Mouse (Mus musculus) retina, postnatal 7 days (tissue): ENCODE measurements around the gene Dlg1.

Experiments used
- DNase-seq: peaks from one replicate; pipeline ENCODE4 v3.0.0-alpha.2; 2012; ENCODE audit warnings: low read depth, low spot score

Dlg1 gene

DNA sequence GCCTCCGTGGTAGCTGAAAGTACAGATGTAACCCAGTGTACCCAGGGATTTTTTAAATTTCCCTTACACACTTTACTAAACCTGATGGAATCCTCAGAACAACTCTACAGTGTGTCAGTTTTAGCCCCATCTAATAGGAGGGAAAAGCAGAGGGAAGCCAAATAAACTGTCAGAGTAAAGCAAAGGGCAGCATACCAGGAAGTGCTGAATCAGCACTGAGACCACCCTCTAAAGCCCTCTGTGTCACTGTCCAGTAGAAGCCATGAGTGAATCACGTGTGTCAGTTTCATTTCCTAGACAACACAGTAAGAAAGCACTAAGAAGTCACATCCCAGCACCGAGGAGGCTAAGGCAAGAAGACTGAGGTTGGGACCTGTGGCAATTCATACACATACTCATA is 174.1 kb downstream of the Dlg1 start:
- DNase-seq: no peak

DNA sequence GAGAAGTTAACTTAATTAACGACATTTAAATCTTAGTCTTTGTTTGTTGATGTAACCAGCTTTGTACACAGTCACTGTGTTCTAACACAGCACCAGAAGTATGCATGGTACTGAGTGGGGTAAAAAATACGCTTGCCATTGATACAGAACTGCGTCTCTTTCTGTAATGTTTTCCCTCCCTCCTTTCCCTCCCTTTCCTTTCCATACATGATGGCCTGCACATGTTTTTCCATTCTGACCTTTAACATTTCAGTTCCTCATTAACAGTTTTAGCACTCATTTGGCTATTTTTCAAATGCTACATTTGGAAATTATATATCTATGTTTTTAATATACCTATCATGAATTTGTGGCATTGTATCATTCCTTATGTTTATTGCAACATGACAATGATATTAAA is 181.0 kb downstream of the Dlg1 start:
- DNase-seq: no peak

DNA sequence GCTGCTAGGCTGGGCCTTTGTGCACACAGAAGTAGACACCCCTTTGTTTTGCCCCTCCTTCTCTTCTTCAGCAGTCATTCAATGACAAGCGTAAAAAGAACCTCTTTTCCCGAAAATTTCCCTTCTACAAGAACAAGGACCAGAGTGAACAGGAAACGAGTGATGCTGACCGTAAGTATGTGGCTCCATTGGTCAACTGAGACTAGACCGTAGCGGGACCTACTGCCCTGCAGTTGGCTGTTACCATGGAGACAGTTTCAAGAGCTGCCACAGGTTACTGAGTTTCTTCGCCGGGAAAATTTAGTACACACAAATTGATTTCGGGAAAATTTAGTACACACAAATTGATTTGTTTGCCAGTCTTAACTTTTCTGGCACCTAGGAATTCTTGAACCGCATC is 183.5 kb downstream of the Dlg1 start:
- no peak for DNase-seq

DNA sequence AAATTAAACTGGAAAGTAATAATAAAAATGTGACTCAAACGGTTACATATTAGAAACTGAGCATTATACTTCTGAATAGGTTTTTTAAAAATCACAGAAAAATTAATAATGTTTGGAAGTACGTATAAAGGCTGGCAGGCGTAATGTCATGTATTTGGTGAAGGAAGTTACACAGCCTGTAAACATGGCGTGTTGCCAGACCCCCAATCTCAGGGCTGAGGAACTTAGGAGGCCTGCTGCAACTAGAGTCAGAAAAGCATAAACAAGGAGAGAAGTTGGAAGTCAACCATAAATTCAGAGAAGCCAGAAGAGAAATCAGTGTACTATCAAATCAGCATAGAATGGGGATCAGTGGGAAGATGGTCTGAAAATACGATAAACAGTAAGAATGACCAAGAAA is 200.7 kb downstream of the Dlg1 start:
- DNase-seq: no peak

DNA sequence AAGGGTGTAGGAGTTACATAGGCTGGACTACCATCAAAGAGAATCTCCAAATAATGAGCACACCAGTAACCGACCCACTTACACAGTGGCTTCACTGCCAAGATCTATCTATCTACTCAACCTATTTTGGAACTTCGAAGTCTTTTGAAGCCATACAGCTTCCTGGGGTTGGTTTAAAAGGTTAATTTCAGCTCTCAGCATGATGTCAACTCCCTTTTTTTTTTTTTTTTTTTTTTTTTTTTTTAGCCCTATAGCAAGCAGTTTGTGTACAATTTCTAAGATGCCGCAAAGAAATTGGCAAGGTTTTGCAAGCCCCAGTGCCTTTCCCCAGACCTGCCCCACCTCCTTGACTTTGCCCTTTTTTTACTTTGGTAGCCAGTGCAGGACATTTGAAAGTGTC is 202.0 kb downstream of the Dlg1 start:
- DNase-seq: no peak

- no peak for DNase-seq
Observed at GRCm38 (mm10) chr16:31866911-31867310, 203.7 kb downstream of the Dlg1 start.

- no peak for DNase-seq
Observed at GRCm38 (mm10) chr16:31867736-31868135, 204.5 kb downstream of the Dlg1 start.

DNA sequence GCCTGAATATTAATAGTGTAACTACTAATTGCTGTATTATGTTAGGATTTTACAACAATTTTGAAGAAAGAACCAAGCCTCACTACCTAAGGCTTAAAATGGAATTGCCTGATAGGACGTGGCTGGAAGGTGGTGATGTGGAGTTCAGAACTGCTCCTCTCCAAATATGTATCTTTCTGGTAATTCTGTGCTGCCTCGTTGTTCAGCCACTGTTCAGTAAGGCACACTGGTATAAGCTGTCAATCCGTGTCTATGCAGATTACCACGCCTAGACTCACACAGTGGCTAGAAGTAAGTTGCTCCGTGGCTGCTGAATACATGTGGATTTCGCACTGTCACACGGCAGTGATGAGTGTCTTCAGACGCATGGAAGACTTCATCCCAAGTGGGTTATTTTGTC is 210.5 kb downstream of the Dlg1 start:
- DNase-seq: no peak

- DNase-seq: no peak
Observed at GRCm38 (mm10) chr16:31875391-31875790, 212.1 kb downstream of the Dlg1 start.

DNA sequence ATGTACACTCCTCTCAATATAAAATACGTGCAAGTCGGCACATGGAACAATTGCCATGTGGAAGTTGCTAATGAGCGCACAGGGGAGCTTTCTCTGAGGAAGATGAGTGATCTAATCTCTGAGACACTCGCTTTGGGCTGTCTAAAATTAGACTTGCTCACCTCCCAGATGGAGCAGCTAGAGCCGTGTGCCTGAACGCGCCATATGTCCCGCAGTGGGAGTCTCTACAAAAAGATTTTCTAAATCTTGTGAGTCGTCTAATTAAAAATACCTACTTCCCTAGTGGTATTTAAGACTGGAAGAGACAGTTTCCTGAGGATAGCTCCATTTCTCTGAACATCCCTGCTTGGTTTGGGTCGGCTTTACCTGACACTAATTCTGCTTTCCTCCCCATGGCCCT is 213.1 kb downstream of the Dlg1 start:
- DNase-seq: no peak

DNA sequence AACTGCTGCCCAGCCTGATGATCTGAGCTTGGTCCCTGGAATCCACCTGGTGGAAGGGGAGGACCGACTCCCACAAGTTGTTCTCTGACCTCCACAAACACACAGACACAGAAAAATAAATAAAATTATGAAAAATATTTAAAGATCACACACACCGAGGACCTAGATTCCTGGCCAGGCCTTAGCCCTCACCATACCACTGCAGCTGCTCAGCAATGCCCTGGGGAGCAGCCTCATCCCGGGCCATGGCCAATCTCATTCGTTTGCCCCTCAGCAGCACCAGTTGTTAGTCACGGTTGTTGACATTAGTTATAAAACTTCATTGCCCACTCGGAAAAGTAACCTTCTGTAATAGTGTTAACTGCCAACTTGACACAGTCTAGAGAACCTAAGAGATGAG is 214.8 kb downstream of the Dlg1 start:
- no peak for DNase-seq

DNA sequence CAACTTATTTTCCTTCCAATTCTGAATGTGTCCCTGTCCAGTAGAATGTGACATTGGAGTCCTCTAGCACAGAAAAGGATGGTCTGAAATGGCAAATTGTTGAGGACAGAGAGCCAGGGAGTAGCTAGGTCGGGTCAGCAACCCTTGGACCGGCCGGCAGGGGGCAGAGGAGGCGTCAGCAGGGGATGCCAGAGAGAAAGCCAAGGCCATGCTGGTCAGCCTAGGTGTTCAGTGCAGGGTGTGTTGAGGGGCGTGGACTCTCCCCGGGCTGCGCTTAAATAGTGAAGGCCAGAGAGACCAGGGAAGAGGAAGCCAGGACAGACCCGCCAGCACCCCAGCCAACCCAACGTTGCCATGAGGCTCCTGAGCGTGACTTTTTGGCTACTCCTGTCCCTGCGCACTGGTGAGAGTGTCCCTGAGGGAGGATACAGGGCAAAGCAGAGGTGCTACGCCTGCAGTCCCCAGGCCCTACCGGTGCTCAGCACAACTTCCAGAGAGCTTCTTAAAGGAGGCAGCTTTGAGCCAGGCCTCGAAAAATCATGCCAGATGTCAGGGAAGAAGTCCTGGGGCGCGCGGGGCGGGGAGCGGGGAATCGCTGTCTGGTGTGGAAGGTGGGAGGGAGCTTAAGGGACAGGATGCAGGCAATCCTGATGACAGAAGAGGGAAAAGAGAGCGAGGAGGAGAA is 215.5 kb downstream of the Dlg1 start, which contains the start of gene Meltf:
Meltf (plus strand) TSS at position 238 of the 685 bp plus-strand sequence.
- peak; percentile 51 for DNase-seq

DNA sequence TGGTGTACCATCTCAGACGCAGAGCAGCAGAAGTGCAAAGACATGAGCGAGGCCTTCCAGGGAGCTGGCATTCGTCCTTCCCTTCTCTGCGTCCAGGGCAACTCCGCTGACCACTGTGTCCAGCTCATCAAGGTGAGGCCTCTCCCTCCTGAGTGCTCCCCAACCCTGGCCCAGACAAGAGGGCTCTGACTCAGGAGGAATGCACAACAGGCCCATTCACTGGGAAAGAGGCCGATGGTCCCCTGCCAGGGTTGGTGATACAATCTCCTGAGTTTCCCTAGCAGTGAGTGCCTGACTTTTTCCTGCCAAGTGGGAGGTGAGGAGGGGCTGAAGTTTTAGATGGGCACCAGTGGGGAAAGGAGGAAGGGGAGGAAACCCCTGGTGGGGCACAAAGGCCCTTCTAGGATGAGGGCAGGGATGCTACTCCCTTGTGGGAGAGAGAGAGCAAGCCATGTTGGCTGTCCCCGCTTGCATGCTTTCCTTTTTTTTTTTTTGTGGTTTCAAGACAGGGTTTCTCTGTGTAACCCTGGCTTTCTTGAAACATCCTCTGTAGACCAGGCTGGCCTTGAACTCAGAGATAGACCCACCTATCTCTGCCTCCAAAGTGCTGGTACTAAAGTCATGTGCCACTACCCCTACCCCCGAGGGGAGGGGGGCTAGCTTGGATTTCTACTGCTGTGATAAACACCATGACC is 217.1 kb downstream of the Dlg1 start:
- DNase-seq: no peak

DNA sequence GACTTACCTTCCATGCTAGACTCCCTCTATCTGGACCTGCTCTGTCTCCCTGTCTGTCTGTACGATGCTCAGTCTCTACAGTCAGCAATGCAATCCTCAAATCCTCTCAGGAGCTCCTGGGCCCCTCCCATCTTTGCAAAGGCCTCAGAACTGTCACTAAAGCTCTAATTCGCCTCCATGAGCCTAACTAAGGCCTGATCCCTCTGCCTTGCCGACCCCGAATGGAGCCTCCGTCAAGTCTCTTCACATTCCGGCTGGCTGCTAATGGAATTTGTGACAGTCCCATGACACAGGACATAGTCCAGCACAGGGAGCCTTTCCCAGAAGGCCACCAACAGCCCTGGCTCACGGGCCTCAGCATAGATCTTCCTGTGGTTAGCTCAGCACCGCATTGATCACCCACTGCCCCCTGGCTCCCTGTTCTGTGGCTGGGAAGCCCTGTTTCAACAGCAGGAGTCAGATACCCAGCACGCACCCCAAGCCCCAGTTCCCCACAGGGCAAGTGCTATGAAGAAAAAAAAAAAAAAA is 219.2 kb downstream of the Dlg1 start:
- DNase-seq: no peak

GRCm38 (mm10) chr16:31883302-31883701 is 220.1 kb downstream of the Dlg1 start:
- DNase-seq: no peak

DNA sequence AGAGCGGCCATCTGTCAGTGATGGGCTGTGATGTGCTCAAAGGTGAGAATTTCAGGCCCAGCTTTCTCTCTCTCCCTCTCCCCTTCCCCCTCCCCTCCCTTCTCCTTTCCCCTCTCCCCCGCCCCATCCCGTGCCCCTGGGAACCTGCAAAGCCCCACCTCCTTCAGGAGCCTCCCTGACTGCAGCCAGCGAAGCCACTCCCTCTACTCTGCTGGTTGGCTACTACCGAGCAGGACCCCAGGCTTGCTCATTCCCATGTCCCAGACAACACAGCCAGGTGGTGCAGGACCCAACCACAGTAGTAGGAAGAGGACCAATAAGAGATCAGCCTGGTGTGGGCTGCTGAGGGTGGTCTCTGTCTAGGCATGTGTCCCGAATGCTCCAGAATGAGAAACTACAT is 220.7 kb downstream of the Dlg1 start:
- no peak for DNase-seq

DNA sequence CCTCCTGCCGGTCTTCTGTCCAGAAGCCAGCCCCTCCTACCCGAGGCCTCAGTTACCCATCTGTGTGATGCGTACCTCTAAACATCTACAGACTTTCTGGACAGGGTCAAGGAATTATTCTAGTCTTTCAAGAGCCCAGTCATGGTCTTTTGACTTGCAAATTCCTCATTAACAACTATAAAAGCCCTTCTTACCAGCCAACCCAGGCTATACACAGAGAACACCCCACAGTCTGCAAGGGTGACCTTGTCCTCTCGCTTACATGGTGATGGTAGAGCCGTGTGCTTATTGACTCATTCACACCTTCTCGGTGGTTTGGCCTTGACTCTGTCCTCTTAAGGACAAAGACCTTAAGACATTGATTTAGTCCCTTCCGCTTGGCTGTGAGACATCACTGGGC is 227.7 kb downstream of the Dlg1 start:
- no peak for DNase-seq

GRCm38 (mm10) chr16:31893396-31894141 is 230.3 kb downstream of the Dlg1 start:
- DNase-seq: no peak

DNA sequence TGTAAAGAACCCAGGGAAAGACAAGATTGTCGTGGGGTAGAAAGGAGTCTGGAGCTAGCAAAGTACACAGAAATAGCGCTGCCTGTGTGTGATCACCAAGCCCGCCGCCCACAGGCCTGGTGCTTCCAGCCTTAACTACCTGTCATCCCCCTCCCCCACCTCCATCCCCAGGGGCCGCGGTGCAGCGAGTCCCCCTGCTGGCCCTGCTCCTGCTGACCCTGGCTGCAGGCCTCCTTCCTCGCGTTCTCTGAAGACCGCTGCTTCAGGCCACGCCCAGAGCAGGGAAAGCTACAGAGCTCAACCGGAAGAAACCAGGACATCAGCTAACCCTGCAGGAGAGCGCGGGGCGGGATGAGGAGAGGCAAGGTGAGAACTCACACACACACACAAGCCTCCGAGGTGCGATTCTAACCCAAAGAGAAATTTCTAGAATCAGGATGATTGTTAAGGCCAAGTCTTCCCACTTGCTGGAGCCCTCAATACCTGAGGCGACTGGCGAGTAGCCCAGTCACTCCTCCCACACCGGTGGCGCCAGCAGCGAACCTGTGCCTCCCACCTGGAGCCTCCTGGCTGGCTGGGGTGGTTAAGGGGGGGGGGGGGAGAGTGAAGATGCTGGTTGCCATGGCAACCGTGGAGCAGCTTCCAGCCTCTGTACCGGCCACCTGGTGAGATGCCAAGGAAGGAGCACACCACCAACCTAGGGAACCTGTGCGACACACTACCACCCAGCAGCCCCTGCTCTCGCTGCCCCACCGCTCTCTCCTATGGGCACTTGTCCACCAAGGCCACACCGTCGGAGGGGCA is 233.9 kb downstream of the Dlg1 start:
- DNase-seq: no peak

DNA sequence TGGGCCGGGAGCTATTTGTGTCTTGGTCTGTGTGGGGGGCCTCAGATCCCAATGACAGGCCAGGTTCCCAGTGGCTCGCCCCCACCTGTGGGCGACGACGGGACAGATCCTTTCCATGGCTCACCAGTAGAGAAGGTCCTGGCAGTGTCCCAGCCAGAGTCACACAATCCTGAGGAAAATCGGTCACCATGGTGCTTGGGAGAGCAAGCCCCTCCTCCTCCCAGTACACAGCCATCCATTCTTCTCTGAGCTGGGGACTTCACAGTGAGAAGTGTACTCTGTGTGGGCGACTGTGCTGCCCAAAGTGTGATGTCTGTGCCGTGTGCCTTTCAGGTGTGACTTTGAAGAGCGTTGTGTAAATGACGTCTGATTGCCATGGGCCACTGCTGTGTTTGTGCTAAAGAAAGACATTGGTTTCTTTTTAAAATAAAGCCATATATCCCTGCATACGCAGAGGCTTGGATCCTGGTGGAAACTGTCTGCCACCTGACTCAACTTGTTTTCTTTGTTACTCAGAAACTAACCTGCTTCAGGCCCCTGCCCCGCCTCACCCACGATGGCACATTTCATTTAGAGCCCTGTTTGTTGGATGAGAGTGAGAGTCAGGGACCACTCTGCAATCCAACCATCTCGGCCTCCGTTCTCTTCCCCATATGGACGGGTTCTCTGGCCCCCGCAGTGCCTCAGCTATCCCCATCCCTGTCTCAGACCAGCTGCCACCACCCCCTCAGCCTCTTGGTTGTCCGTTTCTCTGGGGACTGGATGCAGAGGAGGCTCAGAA is 235.5 kb downstream of the Dlg1 start:
- no peak for DNase-seq

- DNase-seq: no peak
Observed at GRCm38 (mm10) chr16:31901886-31902285, 238.6 kb downstream of the Dlg1 start.
